Mouse (Mus musculus) ovary, adult 18-20 months (tissue): ENCODE data around the gene Zscan10.

Source experiments
- DNase-seq: peaks from one replicate; pipeline ENCODE4 v3.0.0; 2022; ENCODE audit warnings: low spot score, mixed read lengths

Zscan10 gene

GRCm38 (mm10) chr17:23651363-23651762 is 50.7 kb downstream of the Zscan10 start:
- no peak for DNase-seq

GRCm38 (mm10) chr17:23653324-23653723 is 52.7 kb downstream of the Zscan10 start:
- no peak for DNase-seq

- no peak for DNase-seq
Measured at GRCm38 (mm10) chr17:23654001-23654400, 53.3 kb downstream of the Zscan10 start.

- no peak for DNase-seq
Measured at GRCm38 (mm10) chr17:23654410-23654809, 53.8 kb downstream of the Zscan10 start.

- DNase-seq, result no peak
Measured at GRCm38 (mm10) chr17:23658450-23658849, 57.8 kb downstream of the Zscan10 start.

GRCm38 (mm10) chr17:23660117-23660875 is 59.6 kb downstream of the Zscan10 start, which contains the start of gene Bicdl2:
Gene Bicdl2 (plus strand): TSS chr17:23660506.
- no peak for DNase-seq
